Comparison of ENCODE assay signal across 12 mouse cellular contexts in genomic region chr19:36227418-36228160, GRCm38 (mm10).
DNase-seq lines count a peak whose midpoint lies in the region; ATAC-seq and TF ChIP-seq lines count a peak whose summit lies in the region.
"Had no signal": no experiment of that assay in that cellular context is flagged by ENCODE, and none has a peak within 500 bp of the region (broad histone marks: within the 10 kb centered on the region; RNA-seq: fewer than 3 reads in every experiment).

No protein-coding gene starts in this region.

- no peak overlapping the region for H3K27ac ChIP-seq in hindbrain, embryonic 14.5 days
- no peak overlapping the region for H3K27ac ChIP-seq in hindbrain, embryonic 13.5 days
- H3K27ac ChIP-seq in ES-E14 (ENCODE audit: insufficient read depth, low read depth, low read length, poor library complexity, severe bottlenecking) = no peak overlapping the region
- no peak overlapping the region for H3K27ac ChIP-seq in midbrain, embryonic 10.5 days (replicated peaks)
- H3K27ac ChIP-seq: embryonic facial prominence, embryonic 12.5 days; neural tube, embryonic 12.5 days had no signal

- H3K4me2 ChIP-seq in hindbrain, embryonic 14.5 days (replicated peaks) = peak overlapping the region; percentile 21; the same call in 1 of the 2 replicates
- H3K4me2 ChIP-seq in hindbrain, embryonic 13.5 days = no peak overlapping the region
- H3K4me2 ChIP-seq: embryonic facial prominence, embryonic 12.5 days; neural tube, embryonic 12.5 days had no signal

- H3K9ac ChIP-seq in hindbrain, embryonic 14.5 days = no peak overlapping the region
- no peak overlapping the region for H3K9ac ChIP-seq in hindbrain, embryonic 13.5 days
- no peak overlapping the region for H3K9ac ChIP-seq in ES-E14 (ENCODE audit: insufficient read depth, low read depth, low read length, poor library complexity, severe bottlenecking)
- H3K9ac ChIP-seq: embryonic facial prominence, embryonic 12.5 days; neural tube, embryonic 12.5 days had no signal

- DNase-seq in hindbrain, embryonic 14.5 days (ENCODE audit: low spot score) = no peak
- no peak for DNase-seq in ES-E14 (ENCODE audit: low read depth, low spot score)
- peak; percentile 33 for DNase-seq in embryo, embryonic 10 days (ENCODE audit: low spot score)
- no peak for DNase-seq in midbrain, embryonic 10.5 days (ENCODE audit: low spot score)
- DNase-seq in layer of hippocampus, postnatal 14 days (ENCODE audit: low spot score in 2 of 2) = no peak
- no peak for DNase-seq in cerebellum, adult 18-20 months
- DNase-seq: gastrocnemius, postnatal 25 days; right cerebral cortex, postnatal 4 days; thymus, postnatal 25 days had no signal

- H3K36me3 ChIP-seq in hindbrain, embryonic 14.5 days (replicated peaks; ENCODE audit: control insufficient read depth, insufficient read depth) = no peaks in the 10 kb centered on the region
- no peaks in the 10 kb centered on the region for H3K36me3 ChIP-seq in hindbrain, embryonic 13.5 days
- H3K36me3 ChIP-seq in ES-E14 (ENCODE audit: control insufficient read depth, insufficient read depth, low read length, poor library complexity, severe bottlenecking) = no peaks in the 10 kb centered on the region
- H3K36me3 ChIP-seq in midbrain, embryonic 10.5 days = no peaks in the 10 kb centered on the region
- H3K36me3 ChIP-seq: embryonic facial prominence, embryonic 12.5 days; neural tube, embryonic 12.5 days had no signal

- 29% methylated on average over 17 of the region's 17 CpGs for WGBS in hindbrain, embryonic 14.5 days
- 33% methylated on average over 17 of the region's 17 CpGs for WGBS in hindbrain, embryonic 13.5 days
- WGBS in midbrain, embryonic 10.5 days = 43% methylated on average over 16 of the region's 17 CpGs

- no peak for ATAC-seq in hindbrain, embryonic 14.5 days (ENCODE audit: low FRiP score)
- ATAC-seq in hindbrain, embryonic 13.5 days (ENCODE audit: low FRiP score) = no peak

- H3K4me3 ChIP-seq in hindbrain, embryonic 14.5 days (replicated peaks; ENCODE audit: low read length) = no peak overlapping the region
- H3K4me3 ChIP-seq in hindbrain, embryonic 13.5 days = no peak overlapping the region
- H3K4me3 ChIP-seq in ES-E14 (ENCODE audit: insufficient read depth in 1 of 2, low read depth in 1 of 2, low read length in 2 of 2, poor library complexity in 1 of 2, severe bottlenecking in 1 of 2) = no peak overlapping the region
- 0 out of 2 replicates have a peak overlapping the region, but pooled peaks have one; percentile 9 for H3K4me3 ChIP-seq in midbrain, embryonic 10.5 days
- H3K4me3 ChIP-seq: embryonic facial prominence, embryonic 12.5 days; neural tube, embryonic 12.5 days had no signal

- H3K9me3 ChIP-seq in hindbrain, embryonic 14.5 days (ENCODE audit: control insufficient read depth, low read length) = no peaks in the 10 kb centered on the region
- H3K9me3 ChIP-seq in hindbrain, embryonic 13.5 days = no peaks in the 10 kb centered on the region
- no peaks in the 10 kb centered on the region for H3K9me3 ChIP-seq in ES-E14 (ENCODE audit: control insufficient read depth, insufficient read depth, low read depth, low read length)
- no peaks in the 10 kb centered on the region for H3K9me3 ChIP-seq in midbrain, embryonic 10.5 days (replicated peaks)
- H3K9me3 ChIP-seq: embryonic facial prominence, embryonic 12.5 days; neural tube, embryonic 12.5 days had no signal

- in situ Hi-C loops in ES-E14 (cut with MboI; ENCODE audit: low sequenced_read_pairs in 2 of 2, unreplicated experiment in 2 of 2) = no loop called here

- H3K27me3 ChIP-seq in hindbrain, embryonic 14.5 days (ENCODE audit: control insufficient read depth, insufficient read depth, low read length) = no peaks in the 10 kb centered on the region
- no peaks in the 10 kb centered on the region for H3K27me3 ChIP-seq in hindbrain, embryonic 13.5 days
- no peaks in the 10 kb centered on the region for H3K27me3 ChIP-seq in midbrain, embryonic 10.5 days (ENCODE audit: low read depth, poor library complexity, severe bottlenecking)
- H3K27me3 ChIP-seq: embryonic facial prominence, embryonic 12.5 days; neural tube, embryonic 12.5 days had no signal

- peaks cover 4% of the 10 kb centered on the region; the same call in 1 of the 2 replicates for H3K4me1 ChIP-seq in hindbrain, embryonic 14.5 days (replicated peaks; ENCODE audit: control insufficient read depth, insufficient read depth, low read length)
- 0 out of 2 replicates have a peak, but pooled peaks cover 3% of the 10 kb centered on the region for H3K4me1 ChIP-seq in hindbrain, embryonic 13.5 days (replicated peaks)
- H3K4me1 ChIP-seq in ES-E14 (ENCODE audit: control insufficient read depth in 2 of 2, insufficient read depth in 2 of 2, low read length in 2 of 2, poor library complexity in 1 of 2) = no peaks in the 10 kb centered on the region
- H3K4me1 ChIP-seq in midbrain, embryonic 10.5 days = peaks cover 9% of the 10 kb centered on the region
- H3K4me1 ChIP-seq: neural tube, embryonic 12.5 days had no signal

TF ChIP-seq in ES-E14, 5 proteins besides CTCF, POLR2A, EP300 and RAD21:
- TF ChIP-seq HCFC1 (IDR thresholded peaks at IDR 0.05; ENCODE audit: borderline replicate concordance, insufficient read depth, low read length) = no peak
- no peak for TF ChIP-seq ZC3H11A (IDR thresholded peaks at IDR 0.05; ENCODE audit: borderline replicate concordance, low read depth, low read length)
- TF ChIP-seq ZNF384 (IDR thresholded peaks at IDR 0.05; ENCODE audit: low read depth, low read length) = no peak
- TF ChIP-seq CHD2 (IDR thresholded peaks at IDR 0.05; ENCODE audit: low read depth, low read length) = no peak
- TF ChIP-seq MAFK (IDR thresholded peaks at IDR 0.05; ENCODE audit: insufficient read depth, low read depth, low read length) = peak; percentile 36; the same call in 1 of the 2 replicates
TF ChIP-seq in ES-E14: peak in this region for 1.
